Mouse (Mus musculus) megakaryocyte-erythroid progenitor cell, adult 5-6 weeks (primary cell): ENCODE measurements around the gene Snx9. TPM values are rescaled to one million over a fixed set of nuclear protein-coding genes. Genes with fewer than 3 reads are reported as not detected.

Experiments
- ATAC-seq: replicated peaks from 2 replicates; pipeline ENCODE4 v1.8.0; 2016; ENCODE audit warnings: mild to moderate bottlenecking, inconsistent platforms; ENCODE audit not compliant: severe bottlenecking, poor library complexity, low FRiP score, low TSS enrichment
- total RNA-seq, 2 experiments: library from RNA; stranded (forward) in 1 of 2; stranded (reverse) in 1 of 2; fragments of 200-1000, 215-1000 nt in 1 of 2; fragments of >200 nt in 1 of 2; fragmentation: Nextera tagmentation in 1 of 2; gene quantifications; 2 replicates each; pipeline ENCODE4 v1.2.3; 2014 to 2017

The Snx9 gene
- total RNA-seq, 2 experiments from 2014 or later: 16.5 to 25.8 TPM

DNA sequence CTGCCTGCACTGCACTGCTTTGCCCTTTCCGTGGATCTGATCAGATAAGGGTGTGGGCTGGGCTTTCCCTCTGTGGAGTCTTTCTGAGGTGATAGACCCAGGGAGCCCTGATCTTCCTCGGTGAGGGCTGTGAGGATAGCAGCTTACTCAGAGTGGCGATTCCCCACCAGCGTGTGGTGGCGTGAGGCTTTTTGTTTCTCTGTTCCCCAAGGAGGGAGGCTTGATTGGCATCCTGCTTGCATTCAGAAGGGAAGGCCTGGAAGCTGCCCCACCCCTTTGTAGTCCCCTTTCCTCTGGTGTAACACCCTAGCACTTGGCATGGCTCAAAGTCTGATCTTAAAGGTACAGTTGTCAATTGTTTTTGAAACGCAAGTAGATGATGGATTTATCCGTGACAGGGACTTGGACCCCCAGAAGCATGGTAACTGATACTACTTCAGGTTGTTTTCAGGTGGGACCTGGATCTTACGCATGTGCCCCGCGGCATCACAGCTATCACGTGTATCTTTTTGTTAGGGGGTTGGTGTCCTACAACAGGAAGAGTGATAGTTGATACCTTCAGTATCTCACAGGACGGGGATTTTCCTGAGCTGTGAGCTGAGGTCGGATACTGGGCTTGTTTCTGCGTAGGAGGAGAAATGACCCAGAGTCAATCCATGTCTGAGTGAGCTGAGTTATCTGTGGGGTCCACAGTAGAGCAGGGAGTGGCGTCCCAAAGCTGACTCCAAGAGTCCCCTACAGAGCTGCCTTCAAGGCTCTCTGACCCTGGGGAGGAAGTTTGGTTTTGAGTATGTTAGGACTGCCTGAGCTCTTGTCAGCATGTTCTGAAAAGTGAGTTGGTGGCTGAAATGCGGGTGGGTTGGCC lies 136.2 kb downstream of the Snx9 start:
- ATAC-seq: 0 out of 2 replicates have a peak, but pooled peaks have one; percentile 38

DNA sequence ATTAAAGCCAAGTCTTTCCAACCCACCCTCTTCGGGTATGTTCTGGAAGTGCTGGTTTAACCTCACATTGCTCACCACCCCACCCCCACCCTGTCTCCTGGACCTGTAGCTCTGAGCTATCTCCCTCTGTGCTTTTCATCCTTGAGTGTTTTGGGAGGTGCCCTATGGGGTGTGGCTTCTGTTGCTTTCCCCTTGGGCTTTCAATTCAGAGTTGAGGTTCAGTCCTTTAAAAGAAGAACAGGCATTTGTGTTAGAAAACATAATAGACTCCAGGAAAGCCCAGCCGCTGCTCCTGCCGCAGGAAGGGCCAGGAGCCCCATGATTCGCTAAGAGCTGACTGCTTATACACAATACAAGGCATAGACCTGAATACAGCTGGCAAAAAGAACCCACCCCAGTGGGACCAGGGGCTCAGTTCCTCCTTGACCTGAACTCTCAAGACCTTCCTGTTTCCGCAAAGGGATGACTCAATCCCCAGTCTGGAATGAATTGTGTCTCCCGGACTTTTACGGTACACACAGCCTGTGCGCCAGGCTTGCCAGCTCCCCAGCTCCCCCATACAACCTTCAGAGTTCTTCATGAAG lies 136.9 kb downstream of the Snx9 start:
- ATAC-seq: no peak

DNA sequence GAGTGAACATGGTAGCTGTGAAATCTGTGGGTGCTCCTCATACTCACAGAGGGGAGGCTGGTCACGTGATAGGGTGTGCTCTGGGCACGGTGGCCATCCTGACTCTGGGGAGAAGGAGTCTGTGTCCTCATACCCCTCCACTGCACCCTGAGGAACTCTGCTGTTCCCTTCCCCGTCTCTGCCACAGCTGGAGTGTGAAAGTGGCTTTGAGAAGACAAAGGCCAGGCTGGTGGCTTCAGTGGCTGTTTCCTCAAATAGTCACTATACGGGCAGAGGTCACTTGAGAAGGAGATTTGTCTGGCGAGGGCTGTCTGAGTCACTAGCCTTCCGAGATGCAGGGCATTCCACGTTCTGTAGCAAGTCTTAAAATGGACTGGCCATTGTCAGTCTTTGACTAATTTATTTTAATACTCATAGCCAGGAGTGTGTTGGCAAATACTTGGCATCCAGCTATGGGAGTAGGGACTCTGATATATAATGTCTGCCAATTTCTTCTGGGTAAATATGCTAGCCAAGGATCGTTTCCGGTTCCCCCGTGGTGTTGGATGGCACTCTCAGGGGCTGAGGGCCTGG lies 137.5 kb downstream of the Snx9 start:
- ATAC-seq: no peak

DNA sequence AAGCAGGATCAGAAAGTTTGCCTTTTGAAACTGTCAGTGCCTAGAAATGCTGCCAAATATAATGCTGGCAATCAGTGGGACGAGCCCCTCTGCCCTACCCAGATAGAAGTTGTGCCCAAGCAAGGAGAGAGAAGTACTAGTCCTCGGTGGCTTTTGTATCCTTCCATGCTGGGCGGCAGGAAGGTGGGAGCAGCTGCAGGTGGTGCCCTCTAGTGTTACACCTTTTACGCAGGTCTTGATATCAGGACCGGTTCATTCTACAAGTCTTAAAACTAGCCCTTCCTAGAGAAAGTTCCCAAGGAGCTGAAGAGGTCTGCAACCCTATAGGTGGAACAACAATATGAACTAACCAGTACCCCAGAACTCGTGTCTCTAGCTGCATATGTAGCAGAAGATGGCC lies 139.7 kb downstream of the Snx9 start:
- ATAC-seq: no peak

Other genes starting within 250 kb of the Snx9 start
- gene Synj2, start 100.0 kb downstream of the Snx9 start, total RNA-seq (2014; fragmentation: Nextera tagmentation): 2.0 and 3.6 TPM in 2 replicates
- gene Synj2, start 100.0 kb downstream of the Snx9 start, total RNA-seq (2017): 1.5 and 1.8 TPM in 2 replicates
- 3.9 and 4.3 TPM in 2 replicates for gene Serac1, start 238.4 kb downstream of the Snx9 start, total RNA-seq (2014; fragmentation: Nextera tagmentation)
- gene Serac1, start 238.4 kb downstream of the Snx9 start, total RNA-seq (2017): 8.5 and 12.4 TPM in 2 replicates
- 78.5 and 82.2 TPM in 2 replicates for gene Gtf2h5, start 238.5 kb downstream of the Snx9 start, total RNA-seq (2014; fragmentation: Nextera tagmentation)
- gene Gtf2h5, start 238.5 kb downstream of the Snx9 start, total RNA-seq (2017): 63.6 and 80.9 TPM in 2 replicates